Mouse (Mus musculus): ENCODE results near the gene B3gat3.

- TF ChIP-seq CTCF (IDR thresholded peaks at IDR 0.05; ENCODE audit: control insufficient read depth, insufficient read depth, insufficient read length) (no peak), MYOD1 (IDR thresholded peaks at IDR 0.05; ENCODE audit: control insufficient read depth, insufficient read length, low read depth) (no peak), MYOG (IDR thresholded peaks at IDR 0.05; ENCODE audit: control insufficient read depth, extremely low read depth, insufficient read length) (no peak), MAX (IDR thresholded peaks at IDR 0.05) (no peak)
Measured at GRCm38 (mm10) chr19:8950190-8950589, 30.0 kb downstream of the B3gat3 start.
